Mouse (Mus musculus) lung, postnatal 14 days (tissue): Measurements from ENCODE around the gene Sars2.
"Not testable (repeated sequence)": the region's sequence is repeated elsewhere in the genome, so short reads cannot be mapped to it uniquely, and the experiment has no call there.

Experiments
- DNase-seq: peaks from one replicate; pipeline ENCODE4 v3.0.0; 2021

Gene Sars2

GRCm38 (mm10) chr7:28741709-28742438 lies at the start of gene Sars2, which contains the start of gene Mrps12:
Gene Sars2, plus strand, starts transcription at chr7:28741992.
Gene Mrps12, minus strand, starts transcription at chr7:28741820.
- peak; percentile 94 for DNase-seq

- DNase-seq, result no peak
Measured at GRCm38 (mm10) chr7:28692545-28693320, 49.1 kb upstream of the Sars2 start, which contains the start of gene Fbxo27. Gene Fbxo27, plus strand, starts transcription at chr7:28692849.

GRCm38 (mm10) chr7:28693321-28693966 lies 48.3 kb upstream of the Sars2 start:
- peak; percentile 75 for DNase-seq

GRCm38 (mm10) chr7:28694423-28694822 lies 47.4 kb upstream of the Sars2 start:
- no peak for DNase-seq

- DNase-seq, result no peak
Measured at GRCm38 (mm10) chr7:28694966-28695511, 46.8 kb upstream of the Sars2 start.

- DNase-seq, result no peak
Measured at GRCm38 (mm10) chr7:28697277-28697676, 44.5 kb upstream of the Sars2 start.

GRCm38 (mm10) chr7:28700269-28700668 lies 41.5 kb upstream of the Sars2 start:
- no peak for DNase-seq

GRCm38 (mm10) chr7:28701306-28701705 lies 40.5 kb upstream of the Sars2 start:
- not testable (repeated sequence) for DNase-seq

- DNase-seq, result no peak
Measured at GRCm38 (mm10) chr7:28702601-28703143, 39.1 kb upstream of the Sars2 start.

- no peak for DNase-seq
Measured at GRCm38 (mm10) chr7:28709454-28709853, 32.3 kb upstream of the Sars2 start.

GRCm38 (mm10) chr7:28710962-28711361 lies 30.8 kb upstream of the Sars2 start:
- no peak for DNase-seq

GRCm38 (mm10) chr7:28714667-28715066 lies 27.1 kb upstream of the Sars2 start:
- no peak for DNase-seq

GRCm38 (mm10) chr7:28715598-28715997 lies 26.2 kb upstream of the Sars2 start:
- DNase-seq, result no peak

GRCm38 (mm10) chr7:28716590-28717281 lies 25.1 kb upstream of the Sars2 start, which contains the start of gene Fbxo17:
Gene Fbxo17, plus strand, starts transcription at chr7:28716804.
- peak; percentile 67 for DNase-seq

GRCm38 (mm10) chr7:28717726-28718125 lies 24.1 kb upstream of the Sars2 start:
- DNase-seq, result no peak

GRCm38 (mm10) chr7:28719159-28719558 lies 22.6 kb upstream of the Sars2 start:
- no peak for DNase-seq

GRCm38 (mm10) chr7:28719650-28720049 lies 22.1 kb upstream of the Sars2 start:
- DNase-seq, result no peak

GRCm38 (mm10) chr7:28720753-28721537 lies 20.8 kb upstream of the Sars2 start:
- DNase-seq, result no peak

- no peak for DNase-seq
Measured at GRCm38 (mm10) chr7:28722079-28722478, 19.7 kb upstream of the Sars2 start.

- no peak for DNase-seq
Measured at GRCm38 (mm10) chr7:28724613-28725012, 17.2 kb upstream of the Sars2 start.

- DNase-seq, result peak; percentile 85
Measured at GRCm38 (mm10) chr7:28726600-28726999, 15.2 kb upstream of the Sars2 start.
